Mouse (Mus musculus) c-Kit-positive CD71-positive TER-119-positive erythroid progenitor cells, embryonic 14.5 days (primary cell): ENCODE measurements around the gene Zfand3.

ENCODE experiments used
- DNase-seq: peaks from one replicate; pipeline ENCODE4 v3.0.0-alpha.2; 2013; ENCODE audit warnings: low spot score

Zfand3 gene

DNA sequence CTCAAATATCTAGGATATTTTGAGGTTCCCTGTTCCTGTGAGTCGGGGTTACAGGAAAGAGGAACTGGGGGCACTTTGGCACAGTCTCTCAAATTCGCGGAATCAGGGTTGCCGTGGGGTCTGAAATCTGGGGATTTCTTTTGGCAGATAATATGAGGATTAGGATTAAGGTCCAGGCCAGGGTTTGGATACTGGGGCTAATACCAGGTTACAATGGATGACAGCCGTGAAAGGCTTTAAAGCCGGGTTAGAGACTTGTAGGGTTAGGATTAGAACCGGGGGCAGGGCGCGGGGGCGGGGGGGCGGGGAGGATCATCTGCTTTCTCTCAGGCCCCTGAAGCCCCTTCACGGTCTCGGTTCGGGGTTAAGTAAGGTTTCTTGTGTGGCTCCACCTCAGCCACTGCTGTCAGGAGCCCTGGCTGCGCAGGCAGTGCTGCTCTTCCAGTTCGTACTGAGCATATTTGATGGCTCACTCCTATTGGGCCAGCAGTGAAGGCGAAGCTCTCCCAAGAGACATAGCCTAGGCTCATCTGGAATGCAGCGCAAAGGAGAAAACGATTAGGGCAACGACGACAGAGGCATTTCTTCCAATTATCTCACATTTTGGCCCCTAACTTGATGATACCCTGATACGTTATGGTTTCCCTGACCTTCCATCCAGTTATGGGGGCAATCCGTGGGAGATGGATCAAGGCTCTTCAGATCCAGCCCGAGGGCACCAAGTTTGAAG, 5.8 kb upstream of the Zfand3 start:
- no peak for DNase-seq

- no peak for DNase-seq
These were observed 540 bp downstream of the Zfand3 start for GRCm38 (mm10) chr17:30005103-30005443.

GRCm38 (mm10) chr17:30005451-30005941, 963 bp downstream of the Zfand3 start:
- no peak for DNase-seq

DNA sequence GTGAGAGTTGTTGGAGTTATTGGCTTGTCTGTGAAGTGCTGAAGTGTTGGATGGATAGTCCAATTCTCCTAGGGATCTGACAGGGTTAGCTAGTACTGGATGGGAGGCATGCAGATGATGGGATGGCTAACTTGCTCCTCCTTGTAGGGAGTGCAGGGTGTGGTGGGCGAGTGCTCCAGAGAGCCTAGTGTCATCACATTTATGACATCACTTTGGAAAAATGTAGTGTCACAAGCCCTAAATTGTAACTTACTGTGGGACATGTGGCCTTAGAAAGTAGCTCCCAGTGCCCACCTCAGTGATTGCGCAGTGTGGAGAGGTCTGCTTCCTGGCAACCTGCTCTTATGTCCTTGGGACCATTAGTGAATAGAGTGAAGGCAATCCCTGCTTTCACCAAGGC, 2.3 kb downstream of the Zfand3 start:
- DNase-seq: no peak

DNA sequence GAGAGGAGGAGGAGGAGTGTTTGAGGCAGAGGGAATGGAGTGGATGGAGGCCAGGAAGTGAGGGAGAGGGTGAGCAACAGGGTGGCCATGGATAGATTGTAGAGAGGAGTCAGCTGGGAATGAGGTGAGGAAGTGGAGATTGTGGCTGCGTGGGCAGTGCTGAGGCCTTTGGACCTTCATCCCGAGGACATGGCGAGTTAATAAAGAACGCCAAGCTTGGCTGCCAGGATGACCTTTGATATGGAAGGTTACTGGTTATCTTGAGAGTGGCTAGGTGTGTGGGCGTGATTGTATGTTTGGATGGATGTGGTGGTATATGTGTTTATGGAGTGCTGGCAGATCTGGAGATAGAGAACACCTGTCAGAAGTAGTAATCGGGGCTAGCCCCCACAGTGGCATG, 3.4 kb downstream of the Zfand3 start:
- no peak for DNase-seq

- no peak for DNase-seq
These were observed 3.9 kb downstream of the Zfand3 start for GRCm38 (mm10) chr17:30008392-30008791.

DNA sequence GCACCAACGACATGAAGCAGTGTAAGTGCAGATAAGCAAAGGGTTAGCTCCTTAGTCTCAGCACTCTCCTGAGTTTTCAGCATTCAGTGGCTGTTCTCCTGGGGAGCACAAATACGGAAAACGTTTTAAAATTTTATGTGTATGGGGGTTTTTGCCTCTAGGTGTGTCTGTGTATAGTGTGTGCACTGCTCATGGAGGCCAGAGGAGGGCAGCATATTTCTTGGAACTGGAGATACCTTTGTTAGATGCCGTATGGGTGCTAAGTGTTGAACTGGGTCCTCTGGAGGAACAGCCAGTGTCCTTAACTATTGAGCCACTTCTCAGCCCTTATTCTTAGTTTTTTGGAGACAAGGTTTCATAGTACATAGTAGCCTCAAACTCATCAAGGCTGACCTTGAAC, 10.1 kb downstream of the Zfand3 start:
- DNase-seq: no peak

DNA sequence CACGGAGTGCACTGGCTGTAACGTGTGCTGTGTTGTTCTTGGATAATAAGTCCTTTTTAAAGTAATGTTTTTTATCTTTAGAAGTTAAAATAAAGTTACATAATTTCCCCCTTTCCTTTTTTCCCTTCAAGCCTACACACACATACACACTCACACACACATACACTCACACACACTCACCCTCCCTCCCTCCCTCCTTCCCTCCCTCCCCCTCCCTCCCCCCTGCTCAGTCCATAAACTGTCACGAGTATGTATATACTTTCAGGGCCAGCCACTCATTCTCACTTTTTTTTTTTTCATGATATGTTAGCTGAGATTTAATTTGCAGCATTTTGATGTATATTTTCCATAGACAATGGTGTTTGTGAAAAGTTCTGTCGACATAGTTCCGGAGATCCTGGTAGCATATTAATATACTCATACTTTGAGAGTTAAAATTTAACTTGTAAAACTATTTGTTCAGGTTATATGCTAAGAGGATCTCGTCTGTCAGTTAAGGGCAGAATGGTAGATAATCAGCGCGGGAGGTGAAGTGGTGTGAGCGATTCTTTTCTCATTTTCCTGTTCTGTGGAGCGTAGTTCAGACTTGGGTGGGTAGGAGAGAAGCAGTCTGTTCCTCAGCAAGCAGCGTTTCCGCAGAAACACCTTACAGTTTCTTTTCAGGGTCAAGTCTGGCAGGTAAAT, 14.5 kb downstream of the Zfand3 start:
- DNase-seq: no peak

- no peak for DNase-seq
These were observed 15.4 kb downstream of the Zfand3 start for GRCm38 (mm10) chr17:30019942-30020341.

DNA sequence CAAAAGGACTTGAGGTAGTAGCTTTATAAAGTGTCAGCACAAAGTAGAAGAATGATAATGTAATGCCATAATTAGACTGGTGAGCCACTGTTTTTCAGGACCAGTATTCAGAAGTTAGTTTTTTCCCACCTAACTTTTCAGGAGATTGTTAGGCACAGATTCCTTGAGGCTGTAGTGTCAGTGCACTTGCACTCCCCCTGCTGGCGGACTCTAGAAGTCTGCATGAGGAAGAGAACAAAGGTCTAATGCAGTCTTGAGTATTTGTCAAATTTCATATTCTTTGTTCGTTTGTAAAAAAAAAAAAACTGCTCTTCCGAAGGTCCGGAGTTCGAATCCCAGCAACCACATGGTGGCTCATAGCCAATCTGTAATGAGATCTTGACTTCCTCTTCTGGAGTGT, 20.1 kb downstream of the Zfand3 start:
- peak; percentile 63 for DNase-seq

- DNase-seq: no peak
These were observed 22.1 kb downstream of the Zfand3 start for GRCm38 (mm10) chr17:30026617-30027016.

DNA sequence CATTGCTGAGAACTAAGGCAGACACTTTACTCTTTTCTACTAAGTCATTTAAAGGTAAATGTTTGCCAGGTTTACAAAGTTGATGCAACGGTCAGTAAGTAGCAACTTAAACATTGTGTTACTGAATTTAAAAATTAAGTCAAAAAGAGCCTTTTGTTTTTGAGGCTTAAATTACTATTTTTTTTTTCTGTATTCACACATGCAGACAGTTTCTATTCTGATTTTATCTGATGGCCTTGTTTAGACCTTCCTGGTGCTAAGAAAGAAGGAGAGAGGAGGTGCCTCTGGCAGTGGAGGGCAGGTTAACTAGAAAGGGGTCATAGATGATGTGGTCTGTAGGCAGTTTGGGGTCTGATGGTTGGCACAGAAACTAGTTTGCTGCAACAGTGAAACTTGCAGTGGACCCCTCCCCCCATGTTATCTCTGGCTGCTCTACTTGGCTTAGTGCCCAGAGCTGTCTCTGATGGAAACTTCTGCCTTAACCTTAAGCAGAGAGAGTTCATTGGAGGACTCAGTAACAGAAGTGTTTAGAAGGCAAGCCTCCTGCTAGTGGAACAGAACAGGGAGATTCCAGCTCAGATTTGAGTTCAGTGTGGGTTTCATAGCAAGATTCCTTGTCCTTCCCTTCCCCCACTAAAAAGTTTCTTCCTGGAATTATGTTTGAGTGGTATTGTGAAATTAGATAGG, 23.0 kb downstream of the Zfand3 start:
- no peak for DNase-seq

DNA sequence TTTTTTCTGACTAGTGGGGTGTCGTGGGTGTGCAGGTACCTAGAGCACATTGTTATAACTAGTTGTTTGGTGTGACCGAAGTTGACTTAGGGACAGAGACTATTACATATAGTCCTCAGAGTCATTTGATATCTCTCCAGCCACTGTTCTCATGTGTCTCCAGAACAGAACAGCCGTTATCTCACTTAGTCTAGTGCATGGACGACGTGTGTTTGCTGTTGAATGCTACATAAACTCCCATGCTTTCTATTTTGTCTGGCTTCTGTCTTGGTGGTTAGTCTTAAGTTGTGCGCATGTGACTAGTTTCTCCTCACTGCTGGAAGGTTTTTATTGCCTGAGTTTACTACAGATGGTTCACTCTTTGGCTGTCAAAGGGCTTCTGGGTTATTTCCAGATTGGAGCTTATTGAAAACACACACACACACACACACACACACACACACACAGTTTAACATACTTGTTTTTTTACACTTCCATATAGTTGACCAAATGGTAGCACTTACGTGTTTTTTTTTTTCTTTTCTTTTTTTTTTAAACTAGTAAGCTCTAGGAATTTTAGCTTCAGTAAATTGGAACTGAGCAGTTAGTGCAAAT, 25.2 kb downstream of the Zfand3 start:
- no peak for DNase-seq

DNA sequence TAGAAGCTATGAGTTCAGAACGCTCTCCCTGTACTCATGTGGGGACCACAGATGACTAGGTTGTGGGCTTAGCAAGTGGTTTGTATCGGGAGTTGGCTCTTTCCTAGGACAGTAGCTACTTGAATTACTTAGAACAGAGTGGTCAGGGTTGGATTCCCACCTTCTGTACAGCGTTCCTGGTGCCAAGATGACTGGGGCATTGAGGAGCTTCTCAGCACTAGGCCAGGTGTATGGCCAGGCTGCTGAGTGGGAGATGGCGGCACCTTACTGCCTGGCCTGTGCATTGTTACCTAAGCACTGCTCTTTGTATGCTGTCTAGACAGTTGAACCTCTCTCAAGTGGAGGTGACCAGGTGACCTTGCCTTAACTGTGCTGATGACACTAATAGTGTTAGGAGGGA, 28.3 kb downstream of the Zfand3 start:
- DNase-seq: no peak

DNA sequence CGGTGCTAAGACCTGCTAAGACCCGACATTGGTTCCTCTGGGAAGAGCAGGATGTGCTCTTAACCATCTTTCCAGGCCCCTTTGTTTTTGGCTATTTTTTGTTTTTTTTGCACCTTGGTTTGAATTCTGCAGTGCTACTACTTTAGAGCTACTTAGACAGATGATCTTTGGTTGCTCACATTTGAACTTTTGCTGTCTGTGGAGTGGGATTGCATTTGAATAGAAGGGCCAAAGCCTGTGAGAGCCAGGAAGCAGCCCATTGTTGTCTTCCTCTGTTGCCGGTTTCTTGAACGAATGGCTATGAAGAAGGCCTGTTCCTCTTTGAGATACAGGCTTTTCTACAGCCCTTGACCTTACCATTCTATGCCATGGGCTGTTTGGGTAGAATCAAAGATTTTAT, 29.5 kb downstream of the Zfand3 start:
- DNase-seq: no peak

DNA sequence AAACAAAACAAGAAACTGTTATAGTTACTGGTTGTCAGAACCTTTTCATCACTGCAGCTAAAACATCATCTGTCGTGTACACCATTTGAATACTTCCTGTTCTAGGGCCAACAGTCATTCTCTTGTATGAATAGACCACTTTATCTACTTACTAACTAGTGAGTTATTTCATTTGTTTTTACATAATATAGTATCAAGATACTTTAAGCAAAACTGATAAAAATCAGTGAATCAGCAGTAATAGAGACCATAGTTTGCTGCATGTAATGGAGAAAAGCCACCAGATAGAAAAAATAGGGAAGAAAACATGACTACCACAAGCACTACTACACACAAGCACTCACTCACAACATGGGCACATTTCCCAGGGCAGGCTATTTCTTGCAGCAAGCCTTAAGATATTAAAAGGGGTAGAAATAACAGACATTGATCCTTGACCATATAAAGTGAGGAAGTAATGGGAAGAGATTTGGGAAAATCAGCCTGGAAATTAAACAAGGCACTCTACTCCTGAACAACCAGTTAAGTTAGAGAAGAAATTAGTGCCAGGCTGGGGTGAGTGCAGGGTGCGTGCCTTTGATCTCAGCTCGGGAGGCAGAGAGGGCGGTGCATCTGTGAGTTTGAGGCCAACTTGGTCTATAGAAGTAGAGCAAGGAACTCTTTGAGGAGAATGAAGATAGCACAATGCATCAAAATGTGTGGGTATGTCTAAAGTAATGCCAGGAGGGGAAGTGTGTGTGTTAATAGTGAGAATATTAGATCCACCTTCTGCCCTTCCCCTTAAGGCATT, 30.9 kb downstream of the Zfand3 start:
- DNase-seq: no peak

DNA sequence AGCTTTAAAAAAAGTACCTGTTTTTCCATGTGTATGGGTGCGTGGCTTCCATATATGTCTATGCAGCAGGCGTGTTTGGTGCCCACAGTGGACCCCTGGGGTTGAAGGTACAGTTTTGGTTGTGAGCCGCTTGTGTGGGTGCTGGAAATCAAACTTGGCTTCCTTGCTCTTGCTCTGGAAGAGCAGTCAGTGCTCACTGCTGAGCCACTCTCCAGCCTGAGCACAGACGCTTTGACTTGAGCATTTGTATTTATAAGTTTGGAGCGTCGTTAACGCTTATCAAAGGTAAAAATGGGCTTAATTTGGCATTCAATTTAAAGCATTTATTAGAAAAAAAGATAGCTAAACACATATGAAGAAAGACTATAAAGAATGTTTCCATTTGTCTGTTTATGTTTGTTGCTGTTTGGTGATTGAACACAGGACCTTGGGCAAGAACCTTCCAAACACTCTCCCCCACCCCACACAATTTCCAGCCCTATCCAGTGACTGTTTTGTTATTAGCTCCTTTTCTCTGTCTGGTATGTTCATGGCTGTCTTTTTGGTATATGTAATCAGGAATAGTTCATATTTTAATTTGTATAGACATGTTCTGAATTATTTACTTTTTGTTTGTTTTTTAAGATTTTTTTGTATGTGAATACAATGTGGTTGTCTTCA, 38.8 kb downstream of the Zfand3 start:
- DNase-seq: no peak

DNA sequence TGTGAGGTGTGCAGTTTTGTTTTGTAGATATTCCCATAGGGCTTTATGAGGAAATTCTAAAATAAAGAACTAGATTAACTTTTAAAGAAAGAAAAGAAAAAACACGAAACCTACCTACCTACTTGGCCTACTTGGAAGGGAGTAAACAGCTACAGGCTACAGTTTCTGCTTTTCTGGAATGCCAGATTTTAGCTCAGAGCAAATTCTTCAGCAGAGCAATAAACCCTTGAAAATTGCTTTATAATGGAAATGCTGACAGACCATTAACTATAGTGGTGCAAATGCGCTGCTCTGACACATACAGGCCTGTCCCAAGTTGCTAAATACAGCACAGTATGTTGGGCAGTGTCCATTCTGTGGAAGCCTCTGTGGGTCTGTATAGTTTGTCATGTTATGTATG, 40.6 kb downstream of the Zfand3 start:
- DNase-seq: no peak

DNA sequence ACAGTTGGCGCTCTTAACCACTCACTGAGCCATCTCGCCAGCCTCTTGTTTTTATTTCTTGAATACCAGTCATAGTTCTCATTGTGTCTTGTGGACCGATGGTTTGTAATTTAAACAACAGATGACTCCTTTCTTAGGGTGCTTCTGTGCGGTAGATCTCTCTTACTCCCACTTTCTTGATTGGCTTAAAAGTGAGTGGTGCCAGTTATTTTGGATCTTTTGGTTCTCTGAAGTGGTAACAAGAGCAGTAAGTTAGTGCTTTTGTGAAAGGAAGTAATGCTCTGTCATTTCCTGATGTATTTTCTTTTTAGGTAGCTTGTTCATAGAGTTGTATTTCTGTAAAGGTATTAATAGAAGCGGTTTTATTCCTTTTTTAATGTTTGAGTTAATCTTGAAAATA, 42.1 kb downstream of the Zfand3 start:
- DNase-seq: no peak

- no peak for DNase-seq
These were observed 47.2 kb downstream of the Zfand3 start for GRCm38 (mm10) chr17:30051523-30052346.

GRCm38 (mm10) chr17:30052347-30052742, 47.8 kb downstream of the Zfand3 start:
- no peak for DNase-seq
